Mouse (Mus musculus): ENCODE data around the gene Abl1.

GRCm38 (mm10) chr2:31792611-31793010 lies 104.4 kb downstream of the Abl1 start:
- TF ChIP-seq CTCF (IDR thresholded peaks at IDR 0.05; ENCODE audit: control insufficient read depth, insufficient read depth, insufficient read length) = no peak
- TF ChIP-seq MYOG (IDR thresholded peaks at IDR 0.05; ENCODE audit: control insufficient read depth, extremely low read depth, insufficient read length) = no peak
- no peak for TF ChIP-seq FOSL1 (IDR thresholded peaks at IDR 0.05; ENCODE audit: insufficient read depth, low read length, poor library complexity, severe bottlenecking)

All from C2C12 (cell line).